Mouse (Mus musculus) cerebellum, adult 11-12 months (tissue): Measurements from ENCODE around the gene Vamp5.
A peak's percentile ranks its signal among the peaks of the same experiment; 100 is the strongest.

Source experiments
- DNase-seq: peaks from one replicate; pipeline ENCODE4 v3.0.0; 2022

Vamp5 gene

DNA sequence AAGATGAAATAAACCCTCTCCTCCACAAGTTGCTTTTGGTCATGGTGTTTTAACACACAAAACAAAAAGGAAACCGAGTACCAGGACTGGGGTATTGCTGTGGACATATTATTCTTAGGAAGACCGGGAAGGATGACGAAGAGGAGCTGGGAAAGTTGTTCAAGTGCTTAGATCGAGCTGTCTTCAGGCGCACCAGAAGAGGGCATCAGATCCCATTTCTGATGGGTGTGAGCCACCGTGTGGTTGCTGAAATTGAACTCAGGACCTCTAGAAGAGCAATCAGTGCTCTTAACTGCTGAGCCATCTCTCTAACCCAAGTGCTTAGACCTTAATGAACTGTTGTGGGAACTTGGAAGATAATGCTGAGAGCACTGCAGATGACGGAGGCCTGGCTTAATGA is 16.3 kb downstream of the Vamp5 start:
- DNase-seq: no peak

DNA sequence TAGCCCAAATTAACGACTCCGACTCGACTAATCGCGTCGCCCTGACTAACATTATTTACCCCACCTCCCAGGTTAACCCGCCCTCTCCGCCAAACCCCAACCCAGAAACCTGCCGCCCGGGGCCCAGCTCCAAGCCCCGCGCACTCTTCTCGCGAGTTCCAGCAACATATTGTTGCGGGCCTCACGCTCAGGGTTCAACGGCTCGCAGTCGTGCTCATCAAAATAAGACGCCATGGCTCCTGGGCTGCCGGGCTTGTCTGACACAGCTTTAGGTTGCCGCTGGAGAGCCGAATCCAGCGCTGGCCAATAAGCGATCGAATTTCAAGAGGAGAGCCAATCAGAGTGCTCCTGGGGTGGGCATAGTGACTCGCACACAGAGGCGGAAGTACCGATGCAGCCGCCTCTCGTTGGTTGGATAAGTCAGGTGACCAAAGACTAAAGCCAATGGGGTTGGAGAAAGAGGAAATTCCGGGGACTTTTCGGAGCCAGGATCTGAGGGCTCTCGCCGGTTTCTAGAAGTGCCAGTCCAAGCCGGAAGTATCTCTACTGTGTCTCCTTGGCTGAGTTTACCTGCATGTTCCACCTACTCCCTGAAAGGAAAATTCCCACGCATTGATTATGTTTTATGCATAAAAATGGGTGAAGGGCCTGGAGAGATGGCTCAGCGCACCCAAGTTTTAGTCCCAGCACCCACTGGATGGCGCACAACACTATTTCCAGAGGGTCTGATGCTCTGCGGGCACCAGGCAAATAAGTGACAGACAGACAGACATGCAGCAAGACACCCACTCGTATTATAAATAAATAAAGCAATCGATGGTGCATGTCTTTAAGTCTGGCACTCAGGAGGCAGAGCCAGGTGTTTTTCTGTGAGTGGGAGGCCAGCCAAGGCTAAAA is 17.9 kb downstream of the Vamp5 start:
- DNase-seq: peak; percentile 97

DNA sequence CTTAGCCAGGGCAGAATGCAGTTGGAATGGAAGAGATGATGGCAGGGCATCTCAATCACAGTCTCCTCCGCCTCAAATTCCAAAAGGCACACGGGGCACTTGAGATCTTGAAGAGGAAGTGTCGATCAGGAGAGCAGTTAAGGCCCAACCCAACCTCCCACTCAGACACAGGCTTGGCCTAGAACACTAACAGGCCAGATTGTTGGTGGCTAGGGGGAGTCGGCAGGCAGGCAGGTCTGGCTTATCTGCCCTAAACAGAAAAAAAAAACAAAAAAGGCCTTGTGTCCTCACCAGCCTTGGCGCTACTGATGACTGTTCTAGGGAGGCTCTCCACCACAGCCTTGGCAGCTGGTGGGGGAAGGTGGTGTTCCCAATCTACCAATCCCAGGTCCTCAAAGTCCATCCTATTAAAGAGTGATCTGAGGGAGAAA is 19.1 kb downstream of the Vamp5 start:
- peak; percentile 28 for DNase-seq

DNA sequence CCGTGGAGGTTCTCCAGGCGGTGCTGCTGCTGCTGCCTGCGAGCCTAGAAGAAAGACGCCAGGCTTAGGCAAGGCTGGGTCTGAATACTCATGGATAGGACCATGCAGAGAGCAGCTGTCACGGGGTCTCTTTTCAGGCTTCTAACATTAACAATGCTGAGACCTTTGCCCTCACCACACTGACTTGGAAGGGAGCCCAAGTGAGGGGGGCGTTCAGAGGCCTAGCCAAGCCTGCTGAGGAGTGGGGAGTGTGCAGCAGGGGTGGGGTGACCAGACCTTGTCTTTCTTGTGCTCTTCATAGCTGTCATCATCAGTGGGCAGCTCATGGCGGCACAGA is 19.7 kb downstream of the Vamp5 start:
- DNase-seq: peak; percentile 41

DNA sequence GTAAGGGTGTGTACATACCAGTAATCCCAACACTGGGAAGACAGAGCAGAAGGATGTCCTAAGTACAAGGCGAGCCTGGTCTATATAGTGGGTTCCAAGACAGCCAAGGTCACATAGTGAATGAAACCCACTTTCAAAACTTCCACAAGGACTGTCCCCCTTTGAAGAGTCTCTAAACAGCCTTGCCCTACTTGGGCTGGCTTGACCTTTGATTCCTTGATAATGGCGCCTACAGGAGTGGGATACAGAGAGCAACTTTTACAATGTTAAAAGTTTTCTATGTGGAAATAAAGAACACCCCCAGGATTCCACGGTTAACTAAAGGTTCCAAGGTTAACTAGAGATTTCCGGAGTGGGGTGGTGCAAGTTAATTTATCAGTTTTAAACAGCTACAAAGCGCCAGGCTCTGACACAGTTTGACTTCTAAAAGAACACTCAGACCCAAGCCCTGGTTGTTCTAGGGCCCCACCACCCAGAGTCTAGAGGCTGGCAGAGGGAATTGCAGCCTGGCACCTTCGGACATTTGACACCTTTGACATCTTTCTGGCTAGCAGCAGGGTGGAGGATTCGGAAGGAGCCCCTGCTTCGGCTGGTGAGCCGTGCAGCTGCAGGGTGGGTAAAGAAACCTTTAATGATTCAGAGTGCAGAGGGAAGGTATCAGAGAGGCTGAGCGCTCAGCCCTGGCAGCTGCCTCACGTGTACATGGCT is 20.2 kb downstream of the Vamp5 start:
- no peak for DNase-seq

DNA sequence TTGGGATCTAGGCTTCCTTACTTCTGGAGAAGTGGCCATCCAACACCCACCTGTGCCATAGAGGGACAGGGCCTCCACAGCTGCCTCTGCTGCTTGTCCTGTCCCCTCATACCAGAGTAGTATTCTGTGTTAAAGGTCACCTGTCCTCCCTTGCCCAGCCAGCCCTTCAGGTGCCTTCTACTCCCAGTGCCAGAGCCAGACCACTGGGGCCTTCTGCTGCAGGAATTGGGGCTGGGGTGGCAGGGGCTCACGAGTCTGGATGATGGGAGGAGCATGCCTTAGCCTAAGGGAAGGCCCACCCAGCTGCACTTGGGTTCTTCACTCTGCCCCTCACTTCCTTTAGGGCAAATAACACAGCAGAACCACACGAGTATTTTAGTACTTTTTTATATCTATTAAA is 20.9 kb downstream of the Vamp5 start:
- DNase-seq: no peak

DNA sequence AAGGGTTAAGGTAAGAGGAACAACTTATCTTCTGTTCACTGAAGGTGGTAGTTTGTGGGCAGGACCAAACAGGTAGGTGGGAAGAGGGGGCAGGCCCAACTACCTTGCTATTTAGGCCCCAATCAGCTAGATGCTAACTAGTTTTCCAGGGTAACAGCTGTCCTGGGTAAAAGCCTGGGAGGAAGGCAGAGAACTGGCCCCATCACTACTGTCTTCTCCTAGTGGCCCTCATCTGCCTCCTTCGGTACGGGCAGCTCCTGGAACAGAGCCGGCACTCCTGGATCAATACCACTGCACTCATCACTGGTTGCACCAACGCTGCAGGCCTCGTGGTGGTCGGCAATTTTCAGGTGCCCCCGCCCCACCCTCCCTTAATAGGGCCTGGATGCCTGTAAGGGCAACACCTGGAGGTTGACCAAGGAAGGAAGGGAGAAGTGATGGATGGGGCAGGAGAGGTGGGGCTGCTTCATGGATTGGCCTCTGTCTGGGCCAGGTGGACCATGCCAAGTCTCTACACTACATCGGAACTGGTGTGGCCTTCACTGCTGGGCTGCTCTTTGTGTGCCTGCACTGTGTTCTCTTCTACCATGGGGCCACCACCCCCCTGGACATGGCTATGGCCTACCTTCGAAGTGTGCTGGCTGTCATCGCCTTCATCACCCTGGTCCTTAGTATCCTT is 22.0 kb downstream of the Vamp5 start:
- DNase-seq: peak; percentile 21

DNA sequence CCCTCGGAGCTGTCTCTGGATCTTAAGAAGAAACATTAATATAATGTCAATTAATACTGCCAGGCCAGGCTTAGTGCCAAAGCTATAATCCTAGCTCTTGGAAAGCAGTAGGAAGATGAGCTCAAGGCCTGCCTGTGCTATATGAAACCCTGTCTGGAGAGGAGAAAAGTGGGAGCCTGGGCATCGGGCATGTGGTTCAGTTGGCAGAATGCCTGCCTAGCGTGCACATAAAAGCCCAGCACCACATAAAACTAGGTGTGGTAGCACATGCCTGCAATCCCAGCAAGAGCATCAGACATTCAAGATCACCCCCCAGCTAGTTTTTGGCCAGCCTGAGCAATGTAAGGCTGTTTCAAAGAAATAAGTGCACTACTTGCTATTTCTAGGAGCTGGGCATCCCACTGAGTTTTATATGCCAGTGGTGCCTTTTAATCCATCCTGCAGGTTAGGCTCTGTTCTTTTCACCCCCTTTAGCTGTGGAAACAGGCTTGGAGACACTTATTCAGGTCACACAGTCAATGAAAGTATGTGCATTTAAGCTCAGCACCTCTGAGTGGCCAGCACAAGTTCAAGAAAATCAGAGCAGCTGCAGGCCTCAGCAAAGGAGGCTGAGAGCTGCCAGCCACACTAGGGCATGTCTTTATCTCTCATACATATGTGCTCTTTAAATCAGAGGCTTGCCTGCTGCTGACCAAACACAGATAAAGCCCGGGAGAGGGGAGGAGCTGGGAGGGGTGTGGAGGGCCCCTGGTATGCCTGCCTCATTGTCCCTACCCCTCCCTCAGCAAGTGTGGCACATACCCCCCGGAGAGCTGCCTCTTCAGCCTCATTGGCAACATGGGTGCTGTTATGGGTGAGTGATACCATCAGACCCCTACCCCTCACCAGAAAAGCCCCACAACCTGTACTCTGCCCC is 22.8 kb downstream of the Vamp5 start:
- peak; percentile 36 for DNase-seq

DNA sequence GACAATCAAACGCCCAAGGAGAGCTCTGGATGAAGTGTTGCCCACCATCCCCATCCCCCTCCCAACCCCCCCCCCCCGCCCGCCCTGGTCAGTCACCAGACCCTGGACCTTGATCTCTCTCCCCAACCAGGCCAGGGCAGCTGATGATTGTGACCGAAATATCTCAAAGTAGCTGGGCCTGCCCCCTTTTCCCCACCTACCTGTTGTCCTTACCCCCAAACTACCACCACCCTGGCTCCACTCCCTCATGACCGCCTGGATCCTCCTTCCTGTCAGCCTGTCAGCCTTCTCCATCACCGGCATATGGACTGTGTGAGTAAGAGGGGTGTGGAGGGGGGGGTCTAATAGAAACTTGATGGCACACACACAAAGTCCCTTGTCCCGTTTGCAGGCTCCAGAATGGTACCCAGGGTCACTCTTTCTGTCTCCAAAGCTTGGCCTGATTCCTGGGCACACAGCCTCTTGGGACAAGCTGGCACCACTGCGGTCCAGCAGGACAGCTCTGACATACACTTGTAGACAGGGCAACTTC is 24.2 kb downstream of the Vamp5 start:
- peak; percentile 52 for DNase-seq

DNA sequence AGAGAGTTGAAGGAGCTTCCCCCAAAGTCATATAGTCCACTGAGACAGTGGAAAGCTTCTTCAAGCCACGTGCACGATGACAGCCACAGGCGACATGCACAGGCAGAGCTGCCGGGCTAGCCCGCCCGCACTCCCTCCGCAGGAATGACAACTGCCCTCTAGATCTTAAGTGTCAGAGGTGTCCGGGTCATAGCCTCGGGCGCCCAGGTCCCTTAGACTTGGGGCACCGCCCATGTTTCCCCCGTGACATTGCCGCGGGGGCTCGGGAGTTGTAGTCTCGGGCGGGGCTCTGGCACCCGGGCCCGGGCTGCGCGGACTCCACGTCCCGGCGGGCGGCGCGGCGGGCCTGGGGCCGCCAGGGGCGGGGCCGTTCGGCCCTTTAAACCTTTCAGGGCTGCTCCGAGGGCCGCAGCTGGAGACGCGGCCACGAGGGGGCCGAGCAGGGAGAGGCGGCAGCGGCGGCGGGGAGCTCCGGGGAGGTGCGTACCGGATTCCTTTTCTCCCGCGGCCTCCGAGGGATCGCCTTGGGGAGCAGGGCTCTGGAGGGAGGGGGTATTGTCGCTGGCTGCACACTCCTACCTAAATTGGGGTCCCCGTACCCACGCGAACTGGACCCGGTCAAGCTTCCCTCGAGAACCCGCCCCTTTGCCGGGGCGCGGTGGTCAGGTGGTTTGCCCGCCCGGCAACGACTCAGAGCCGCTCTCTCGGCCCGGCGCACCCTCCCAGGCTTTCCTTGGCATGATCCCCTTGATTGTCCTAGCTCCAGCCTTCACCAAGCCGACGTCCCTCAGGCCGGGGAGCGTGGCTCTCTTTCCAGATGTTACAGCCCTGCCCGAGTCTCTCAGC is 25.0 kb downstream of the Vamp5 start, which contains the start of gene Tmem150a:
Gene Tmem150a (plus strand): TSS at position 382 of the 846 bp plus-strand sequence.
- DNase-seq: peak; percentile 74

DNA sequence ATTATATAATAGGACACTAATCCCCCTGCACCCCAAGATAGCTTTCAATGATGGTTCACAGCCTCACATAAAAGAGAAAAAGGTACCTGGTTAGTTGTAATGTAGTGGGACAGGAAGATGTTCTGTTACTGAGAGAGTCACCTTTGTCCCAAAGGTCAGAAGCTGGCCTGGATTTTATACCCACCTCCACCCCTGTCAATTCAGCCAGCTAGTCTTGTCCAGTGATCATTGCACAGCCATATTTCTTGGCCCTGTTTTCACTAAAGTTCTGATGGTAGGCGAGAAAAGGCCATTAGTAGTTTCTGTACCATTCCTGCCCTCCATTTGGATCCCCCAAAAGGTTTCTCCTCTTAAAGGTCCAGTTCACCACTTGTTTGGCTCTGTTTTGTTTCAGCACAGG is 26.2 kb downstream of the Vamp5 start:
- DNase-seq: no peak

DNA sequence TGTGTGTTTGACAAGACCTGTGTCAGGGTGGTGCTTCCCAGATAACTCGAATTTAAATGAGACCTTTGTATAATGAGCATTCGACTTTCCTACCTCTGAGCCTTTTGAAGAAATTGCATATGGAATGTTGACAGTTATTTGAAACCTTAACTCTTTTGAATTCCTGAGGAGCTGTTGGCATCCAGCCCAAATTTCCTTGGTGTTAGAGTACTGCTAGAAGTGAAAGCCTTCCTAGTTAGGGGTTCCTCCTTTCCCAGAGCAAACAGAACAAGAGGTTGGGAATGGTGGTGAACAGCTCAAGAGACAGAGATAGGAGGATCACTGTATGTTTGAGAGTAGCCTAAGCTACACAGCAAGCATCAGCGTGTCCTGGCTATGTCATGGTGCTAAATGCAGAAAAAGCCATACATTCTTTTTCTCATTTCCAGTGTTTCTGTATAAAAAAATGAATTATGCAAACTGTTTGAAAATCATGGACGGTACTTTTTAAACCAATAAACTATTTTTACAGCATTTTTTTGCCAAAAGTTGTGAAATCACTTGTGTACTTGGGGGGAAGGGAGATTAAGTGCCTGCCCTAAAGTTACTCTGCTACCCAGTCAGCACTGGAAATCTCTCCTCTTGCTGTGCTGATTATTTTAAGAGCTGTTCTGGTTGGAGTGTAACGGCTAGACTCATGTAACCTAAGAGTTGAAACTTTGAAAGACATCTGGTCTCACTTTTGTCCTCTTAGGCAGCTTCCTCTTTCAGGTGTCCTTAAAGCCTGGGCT is 27.4 kb downstream of the Vamp5 start:
- DNase-seq: no peak

DNA sequence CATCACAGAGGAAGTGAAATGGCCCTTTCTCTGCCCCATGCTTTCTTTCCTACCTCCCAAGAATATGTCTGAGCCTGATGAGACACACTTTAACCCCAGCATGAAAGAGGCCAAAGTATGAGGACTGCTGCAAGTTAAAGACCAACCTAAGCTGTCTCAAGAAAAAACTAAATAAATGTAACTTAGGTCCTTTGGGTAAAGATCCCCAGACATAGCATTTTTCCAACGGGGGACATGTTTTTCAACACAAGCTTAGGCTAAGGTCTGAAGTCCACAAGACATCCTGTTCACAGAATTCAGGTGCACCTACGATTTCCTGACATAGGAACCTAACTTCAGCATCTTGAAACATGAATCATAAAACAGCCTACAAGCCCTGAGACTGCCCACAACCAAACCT is 30.1 kb downstream of the Vamp5 start:
- no peak for DNase-seq

DNA sequence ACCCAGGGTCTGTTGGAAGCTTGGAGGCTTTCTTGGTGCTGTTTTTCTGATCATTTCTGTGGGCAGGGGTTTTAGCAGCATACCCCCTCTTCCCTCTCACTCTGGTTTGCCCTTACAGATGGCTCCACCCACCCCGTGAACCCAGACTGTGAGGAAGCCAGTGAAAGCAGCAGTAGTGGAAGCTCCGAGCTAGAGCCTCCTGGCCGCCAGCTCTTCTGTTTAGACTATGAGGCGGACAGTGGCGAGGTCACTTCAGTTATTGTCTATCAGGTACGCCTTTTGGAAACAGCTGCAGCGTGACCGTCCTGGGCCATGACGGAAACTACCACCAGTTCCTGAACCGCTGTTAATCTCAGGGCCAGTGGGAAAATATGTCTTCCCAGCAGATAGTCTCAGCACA is 31.9 kb downstream of the Vamp5 start:
- peak; percentile 25 for DNase-seq

DNA sequence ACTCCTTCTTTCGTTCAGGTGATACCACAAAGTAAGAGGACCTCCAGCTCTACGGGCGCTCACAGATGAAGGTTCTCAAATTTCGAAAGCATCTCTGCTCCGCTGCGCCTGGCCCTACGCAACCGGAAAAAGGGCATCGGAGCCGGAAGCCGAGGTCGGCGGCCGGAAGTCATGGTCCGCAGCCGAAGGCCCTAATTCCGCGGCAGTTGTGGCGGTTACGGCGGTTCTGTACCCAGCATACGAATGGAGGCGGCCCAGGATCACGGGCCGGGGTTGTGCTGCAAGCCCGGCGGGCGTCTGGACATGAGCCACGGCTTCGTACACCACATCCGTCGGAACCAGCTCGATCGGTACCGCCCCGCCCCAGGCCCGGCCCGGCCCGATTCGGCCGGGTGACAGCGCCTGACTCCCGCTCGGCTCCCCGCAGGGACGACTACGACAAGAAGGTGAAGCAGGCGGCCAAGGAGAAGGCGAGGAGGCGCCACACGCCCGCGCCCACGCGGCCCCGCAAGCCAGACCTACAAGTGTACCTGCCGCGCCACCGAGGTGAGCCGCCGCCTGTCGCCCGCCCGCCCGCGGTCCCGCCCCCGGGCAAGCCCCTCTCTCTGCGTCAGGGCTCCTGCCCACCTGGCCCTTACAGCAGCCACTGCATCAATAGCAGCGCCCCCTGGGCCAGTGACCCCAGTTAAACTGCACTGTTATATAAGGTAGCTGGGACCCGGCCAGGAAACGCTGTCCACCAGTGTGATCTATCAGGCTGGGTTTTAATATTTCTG is 32.9 kb downstream of the Vamp5 start, which contains the start of gene 0610030E20Rik:
Gene 0610030E20Rik (plus strand): TSS at position 152 of the 776 bp plus-strand sequence.
- peak; percentile 83 for DNase-seq

DNA sequence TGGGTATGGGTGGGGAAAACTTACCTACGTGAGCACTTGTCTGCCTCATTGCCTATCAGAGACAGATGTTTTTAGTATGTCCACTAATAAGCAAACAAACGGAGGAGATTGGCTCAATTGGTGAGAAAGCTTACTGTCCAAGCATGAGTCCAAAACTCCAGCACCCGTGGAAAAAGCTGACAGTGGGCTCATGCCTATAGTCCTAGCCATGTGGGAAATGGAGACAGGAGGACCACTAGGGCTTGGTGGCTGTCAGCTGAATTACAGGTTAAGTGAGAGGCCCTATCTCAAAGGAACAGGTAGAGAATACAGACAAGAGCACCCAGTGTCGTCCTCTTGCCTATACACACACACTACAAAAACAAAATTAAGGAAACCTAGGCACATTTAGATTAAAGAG is 34.0 kb downstream of the Vamp5 start:
- peak; percentile 25 for DNase-seq

DNA sequence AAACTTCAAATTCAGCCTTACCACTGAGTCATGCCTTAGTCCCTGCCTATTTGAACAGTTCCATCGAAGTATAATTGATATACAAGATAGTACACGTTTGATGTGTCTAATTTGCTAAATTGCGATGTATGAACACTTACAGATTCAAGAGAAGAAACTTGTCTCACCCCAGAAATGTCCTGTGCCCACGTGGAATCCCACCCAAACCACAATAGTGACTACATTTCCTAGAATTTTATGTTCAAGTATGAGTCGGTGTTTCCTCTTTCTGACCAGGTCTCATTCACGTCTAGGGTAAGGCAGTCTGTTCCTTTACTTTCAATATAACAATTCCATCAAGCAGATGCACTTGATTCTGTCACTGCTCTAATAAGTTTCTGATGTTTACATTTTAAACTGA is 34.6 kb downstream of the Vamp5 start:
- no peak for DNase-seq

DNA sequence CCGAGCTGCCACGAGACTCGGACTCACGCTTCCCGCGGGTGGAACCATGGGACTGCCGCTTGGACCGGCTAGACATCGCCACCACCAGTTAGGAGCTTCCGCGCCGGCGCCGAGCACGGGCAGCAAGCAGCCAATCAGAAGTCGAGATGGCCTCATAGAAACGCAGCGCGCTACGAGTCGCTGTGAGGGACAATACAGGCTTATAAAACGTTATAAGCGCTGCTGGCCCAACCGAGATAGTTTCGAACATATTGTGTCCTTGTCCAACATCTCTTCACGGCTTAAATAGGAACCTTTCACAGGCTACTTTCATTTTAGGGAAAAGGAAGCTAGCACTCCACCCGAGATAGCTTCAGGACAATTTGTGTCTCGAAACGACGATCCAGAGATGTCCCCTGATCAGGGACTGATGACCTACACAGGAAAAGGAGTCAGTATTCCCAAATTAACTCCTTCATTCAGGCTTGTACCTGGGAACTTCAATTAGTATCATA is 35.1 kb downstream of the Vamp5 start, which contains the start of gene Usp39:
Gene Usp39 (minus strand): TSS at position 111 of the 494 bp plus-strand sequence.
- peak; percentile 93 for DNase-seq

DNA sequence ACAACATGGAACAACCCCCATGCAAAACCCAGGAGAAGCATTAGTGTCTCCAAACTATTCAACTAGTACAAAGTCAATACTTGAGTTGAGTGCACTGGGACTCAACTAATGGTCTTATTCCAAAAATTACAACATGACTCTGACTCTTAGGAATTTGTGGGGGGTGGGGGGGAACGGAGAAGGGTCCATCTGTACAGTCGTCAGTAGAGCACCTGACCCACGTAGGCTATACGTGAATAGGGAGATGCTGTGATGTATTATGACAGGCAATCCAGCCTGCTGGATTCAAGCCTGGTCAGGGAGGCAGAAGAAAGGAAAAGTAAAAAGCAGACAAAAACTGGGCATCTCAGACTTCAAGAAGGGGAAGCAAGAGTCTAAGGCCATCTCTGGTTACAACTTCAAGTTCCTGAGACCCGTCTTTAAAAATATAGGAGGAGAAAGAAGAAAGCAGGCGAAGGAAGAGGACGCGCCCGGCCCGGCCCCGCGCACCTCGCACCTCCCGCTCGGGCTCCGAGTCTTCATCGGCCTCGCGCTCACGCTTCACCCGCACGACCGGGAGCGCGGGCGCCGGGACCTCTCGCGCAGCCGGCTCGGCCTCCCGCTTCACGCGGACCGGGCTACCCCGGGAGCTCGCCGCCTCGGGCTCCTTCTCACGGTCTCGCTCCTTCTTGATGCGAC is 35.7 kb downstream of the Vamp5 start:
- no peak for DNase-seq
